Mouse (Mus musculus) heart, embryonic 11.5 days (tissue): ENCODE results near the gene Gtf2h5. TPM values are rescaled to one million over a fixed set of nuclear protein-coding genes. Genes with fewer than 3 reads are reported as not detected.

ENCODE experiments used
- ATAC-seq: fragments of 200-750 bp; cut with Nextera tagmentation; replicated peaks from 2 replicates; pipeline ENCODE4 v1.8.0; 2017; ENCODE audit warnings: moderate library complexity; ENCODE audit not compliant: insufficient number of reproducible peaks, low FRiP score, low TSS enrichment
- H3K27ac ChIP-seq: fragments of 300-500 bp; sonication (generic); 2 replicates; pipeline ENCODE4 v1.5.1; 2014; ENCODE audit warnings: mild to moderate bottlenecking, low read depth, low read length
- H3K27me3 ChIP-seq: fragments of 300-500 bp; sonication (generic); 2 replicates; pipeline ENCODE4 v1.6.1; 2014; ENCODE audit warnings: mild to moderate bottlenecking, low read length, mixed read lengths; ENCODE audit not compliant: control insufficient read depth, insufficient read depth
- H3K36me3 ChIP-seq: fragments of 300-500 bp; sonication (generic); 2 replicates; pipeline ENCODE4 v1.6.1; 2014; ENCODE audit warnings: mild to moderate bottlenecking, low read length, moderate library complexity, mixed read lengths; ENCODE audit not compliant: control insufficient read depth, insufficient read depth
- H3K4me1 ChIP-seq: fragments of 300-500 bp; sonication (generic); 2 replicates; pipeline ENCODE4 v1.6.1; 2014; ENCODE audit warnings: low read length; ENCODE audit not compliant: control insufficient read depth, insufficient read depth
- H3K4me2 ChIP-seq: fragments of 300-500 bp; sonication (generic); 2 replicates; pipeline ENCODE4 v1.6.1; 2014; ENCODE audit warnings: mild to moderate bottlenecking, moderate library complexity
- H3K4me3 ChIP-seq: fragments of 300-500 bp; sonication (generic); 2 replicates; pipeline ENCODE4 v1.5.1; 2014; ENCODE audit warnings: low read depth, low read length
- H3K9ac ChIP-seq: fragments of 300-500 bp; sonication (generic); 2 replicates; pipeline ENCODE4 v1.6.1; 2014; ENCODE audit warnings: mild to moderate bottlenecking, low read depth, low read length, moderate library complexity
- H3K9me3 ChIP-seq: fragments of 300-500 bp; sonication (generic); replicated peaks from 2 replicates; pipeline ENCODE4 v1.6.1; 2016; ENCODE audit warnings: low read length; ENCODE audit not compliant: control insufficient read depth
- WGBS: fragments of 180-500 bp; shearing (Covaris S2); extraction: QIAGEN DNeasy Blood & Tissue Kit; methylation state at CpG from one replicate; pipeline ENCODE4 v1.1.7; 2014; ENCODE audit not compliant: insufficient replicate concordance; 5-methylcytosine and 5-hydroxymethylcytosine counted together
- polyA plus RNA-seq: library from polyadenylated mRNA; unstranded; fragments of >200 nt; fragmentation: Nextera tagmentation; extraction: Ambion mirVana; gene quantifications from 2 replicates; pipeline ENCODE4 v1.2.1, GENCODE M21; 2014

Gene Gtf2h5
- polyA plus RNA-seq, 1 experiment from 2014 or later = 138 TPM

- Histone ChIP-seq H3K4me1 (no peaks in the 10 kb centered on the region), H3K36me3 (no peaks in the 10 kb centered on the region), H3K4me3 (no peak overlapping the region), H3K27ac (no peak overlapping the region), H3K9ac (no peak overlapping the region), H3K4me2 (no peak overlapping the region), H3K9me3 (no peaks in the 10 kb centered on the region), H3K27me3 (peaks cover 3% of the 10 kb centered on the region; the same call in 1 of the 2 replicates)
- no peak for ATAC-seq
- WGBS = 81% methylated on average over 3 of the region's 3 CpGs
Observed at GRCm38 (mm10) chr17:6102287-6102686, 22.7 kb downstream of the Gtf2h5 start.

DNA sequence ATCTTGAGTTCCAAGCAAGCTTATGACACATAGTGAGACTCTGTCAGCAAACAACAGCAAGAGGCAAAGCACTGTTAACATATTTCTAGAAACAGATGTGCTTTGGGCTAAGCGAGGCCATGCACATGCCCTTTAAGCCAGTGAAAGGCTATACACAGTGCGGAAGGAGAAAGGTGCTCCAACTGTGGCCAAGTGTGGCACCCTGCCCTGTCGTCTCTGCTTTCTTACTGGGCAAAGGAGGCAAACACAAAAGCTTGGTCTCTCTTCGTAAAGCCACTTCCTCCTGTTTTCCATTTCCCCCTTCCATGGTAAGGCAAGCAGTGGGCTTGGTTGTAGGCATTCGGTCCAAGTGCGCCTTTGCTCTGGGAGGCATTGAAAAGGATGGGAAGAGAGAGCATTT, 24.0 kb downstream of the Gtf2h5 start:
- H3K4me3 ChIP-seq = no peak overlapping the region
- no peak overlapping the region for H3K4me2 ChIP-seq
- no peak overlapping the region for H3K27ac ChIP-seq
- peaks cover 3% of the 10 kb centered on the region; the same call in 1 of the 2 replicates for H3K27me3 ChIP-seq
- H3K4me1 ChIP-seq = peaks cover 9% of the 10 kb centered on the region
- WGBS = 72% methylated on average over 6 of the region's 6 CpGs
- H3K36me3 ChIP-seq = no peaks in the 10 kb centered on the region
- no peak for ATAC-seq
- no peaks in the 10 kb centered on the region for H3K9me3 ChIP-seq
- H3K9ac ChIP-seq = no peak overlapping the region

DNA sequence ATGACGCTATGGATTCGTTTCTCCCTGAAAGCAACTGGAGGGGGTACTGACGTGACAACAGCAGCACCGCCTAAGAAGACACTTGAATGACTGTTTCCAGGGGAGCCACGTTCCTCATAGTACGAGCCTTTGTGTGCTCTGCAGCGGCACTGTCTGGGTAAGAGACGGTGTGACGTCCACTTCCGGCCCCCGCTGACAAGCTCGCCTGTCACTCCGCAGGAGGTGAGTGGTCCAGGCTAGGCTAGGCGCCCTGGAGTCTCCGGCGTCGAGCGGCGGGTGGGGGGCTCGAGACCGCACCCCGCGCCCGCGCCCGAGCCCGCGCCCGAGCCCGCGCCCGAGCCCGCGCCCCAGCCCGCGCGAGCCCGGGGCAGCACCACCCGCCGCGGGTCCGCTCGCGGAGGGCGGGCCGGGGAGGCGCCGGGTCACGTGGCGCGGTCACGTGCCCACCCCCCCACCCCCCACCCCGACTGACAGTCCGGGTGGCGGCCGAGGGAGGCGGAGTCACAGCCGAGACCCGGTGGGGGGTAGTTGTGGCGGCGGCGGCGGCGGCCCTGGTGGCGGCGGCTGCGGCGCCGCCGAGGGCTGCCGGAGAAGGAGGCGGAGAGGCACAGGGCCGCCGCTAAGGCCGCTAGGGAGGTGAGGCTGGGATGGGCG, 26.9 kb downstream of the Gtf2h5 start, which contains the start of gene Tulp4:
Gene Tulp4, plus strand, starts transcription at position 77 of the 654 bp plus-strand sequence.
- WGBS = 2% methylated on average over 19 of the region's 76 CpGs
- peak within 1 kb of the TSS; percentile 73 for H3K4me3 ChIP-seq
- peaks cover 13% of the 10 kb centered on the region for H3K4me1 ChIP-seq
- ATAC-seq = peak; percentile 97
- H3K4me2 ChIP-seq = peak within 1 kb of the TSS; percentile 93
- no peaks in the 10 kb centered on the region for H3K36me3 ChIP-seq
- peaks cover 3% of the 10 kb centered on the region; the same call in 1 of the 2 replicates for H3K27me3 ChIP-seq
- peak within 1 kb of the TSS; percentile 92 for H3K9ac ChIP-seq
- H3K9me3 ChIP-seq = no peaks in the 10 kb centered on the region
- peak within 1 kb of the TSS; percentile 87 for H3K27ac ChIP-seq

DNA sequence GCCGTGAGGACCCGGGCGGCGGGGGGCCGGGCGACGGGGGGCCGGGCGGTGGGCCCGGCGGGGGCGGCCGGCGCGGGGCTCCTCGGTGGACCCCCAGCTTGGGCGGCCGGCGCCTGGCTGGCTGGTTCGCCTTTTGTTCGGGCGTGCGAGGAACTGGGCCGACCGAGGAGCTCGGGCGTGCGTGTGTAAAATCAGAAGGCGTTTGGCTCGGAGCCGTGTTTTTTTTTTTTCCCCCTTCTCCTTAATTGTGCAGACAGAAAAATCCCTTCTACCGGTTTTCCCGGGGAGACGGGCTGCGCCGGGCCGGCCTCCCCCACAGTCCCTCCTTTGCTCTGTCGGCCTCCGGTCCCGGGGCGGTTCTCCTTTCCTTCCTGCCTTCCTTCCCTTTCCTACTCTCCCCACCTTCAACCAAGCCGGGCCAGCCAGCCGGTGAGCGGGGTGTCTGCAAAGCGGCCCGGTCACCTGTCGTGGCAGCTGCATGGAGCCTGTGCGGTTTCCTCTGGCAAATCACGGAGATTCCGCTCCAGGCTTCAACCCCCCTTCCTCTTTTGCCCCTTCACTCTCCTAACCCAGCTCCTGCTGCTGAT, 27.5 kb downstream of the Gtf2h5 start:
- Histone ChIP-seq H3K4me3 (peak overlapping the region; percentile 73), H3K4me1 (peaks cover 13% of the 10 kb centered on the region), H3K9me3 (no peaks in the 10 kb centered on the region), H3K27ac (peak overlapping the region; percentile 87), H3K36me3 (no peaks in the 10 kb centered on the region), H3K4me2 (peak overlapping the region; percentile 93), H3K9ac (peak overlapping the region; percentile 92), H3K27me3 (peaks cover 3% of the 10 kb centered on the region; the same call in 1 of the 2 replicates)
- under 1% methylated on average over 33 of the region's 50 CpGs for WGBS
- ATAC-seq = no peak; the same call in 1 of the 2 replicates

- H3K9ac ChIP-seq = peak overlapping the region; percentile 92
- no peaks in the 10 kb centered on the region for H3K9me3 ChIP-seq
- WGBS = 63% methylated on average over 7 of the region's 7 CpGs
- no peak for ATAC-seq
- 0 out of 2 replicates have a peak overlapping the region, but pooled peaks have one; percentile 22 for H3K27ac ChIP-seq
- H3K4me1 ChIP-seq = peaks cover 13% of the 10 kb centered on the region
- peaks cover 3% of the 10 kb centered on the region; the same call in 1 of the 2 replicates for H3K27me3 ChIP-seq
- peak overlapping the region; percentile 73 for H3K4me3 ChIP-seq
- peak overlapping the region; percentile 93 for H3K4me2 ChIP-seq
- H3K36me3 ChIP-seq = no peaks in the 10 kb centered on the region
Observed at GRCm38 (mm10) chr17:6108175-6108574, 28.6 kb downstream of the Gtf2h5 start.

GRCm38 (mm10) chr17:6110956-6111355, 31.4 kb downstream of the Gtf2h5 start:
- WGBS = 74% methylated on average over 3 of the region's 3 CpGs
- Histone ChIP-seq H3K27me3 (no peaks in the 10 kb centered on the region), H3K9ac (no peak overlapping the region), H3K4me2 (no peak overlapping the region), H3K9me3 (no peaks in the 10 kb centered on the region), H3K27ac (no peak overlapping the region), H3K4me1 (peaks cover 13% of the 10 kb centered on the region), H3K4me3 (no peak overlapping the region), H3K36me3 (no peaks in the 10 kb centered on the region)
- ATAC-seq = no peak

DNA sequence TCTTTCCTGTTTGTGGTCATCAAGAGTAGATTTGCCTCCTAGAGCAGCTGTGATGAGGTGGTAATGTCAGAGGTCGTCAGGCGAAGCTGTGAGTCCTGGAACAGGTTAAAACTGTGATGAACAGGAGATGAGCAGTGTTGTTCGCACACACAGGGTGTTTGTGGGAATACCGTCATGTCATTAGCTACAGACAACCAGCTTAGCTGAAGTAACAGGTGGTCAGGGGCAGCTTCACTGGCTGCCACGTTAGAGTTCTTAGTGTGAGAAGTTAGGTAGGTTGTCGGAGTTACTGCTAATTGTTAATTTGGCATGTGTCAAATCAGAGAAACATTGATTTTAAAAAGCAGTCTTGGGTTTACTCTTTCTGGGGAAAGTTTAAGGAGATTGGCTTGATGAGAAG, 34.1 kb downstream of the Gtf2h5 start:
- Histone ChIP-seq H3K27ac (no peak overlapping the region), H3K36me3 (no peaks in the 10 kb centered on the region), H3K4me3 (no peak overlapping the region), H3K4me2 (no peak overlapping the region), H3K4me1 (peaks cover 2% of the 10 kb centered on the region), H3K9me3 (no peaks in the 10 kb centered on the region), H3K27me3 (no peaks in the 10 kb centered on the region), H3K9ac (no peak overlapping the region)
- 80% methylated on average over 6 of the region's 6 CpGs for WGBS
- no peak for ATAC-seq

DNA sequence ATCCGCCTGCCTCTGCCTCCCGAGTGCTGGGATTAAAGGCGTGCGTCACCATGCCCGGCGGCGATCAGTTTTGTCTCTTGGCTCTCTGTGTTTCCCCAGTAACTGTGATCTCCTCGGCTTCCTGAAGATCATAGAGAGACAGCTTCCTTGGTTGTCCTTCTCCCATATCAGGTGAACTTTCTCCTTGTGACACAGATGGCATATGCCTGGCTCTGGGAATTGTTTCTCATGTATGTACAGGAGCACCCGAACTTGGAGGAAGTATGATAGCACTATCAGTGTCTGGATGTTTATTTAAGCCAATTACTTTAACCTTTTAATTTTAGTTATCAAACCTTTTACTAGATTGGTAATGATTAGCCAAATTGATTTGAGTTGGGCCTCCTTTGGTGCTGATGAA, 35.5 kb downstream of the Gtf2h5 start:
- H3K4me3 ChIP-seq = no peak overlapping the region
- no peaks in the 10 kb centered on the region for H3K27me3 ChIP-seq
- no peak overlapping the region for H3K9ac ChIP-seq
- no peak overlapping the region for H3K27ac ChIP-seq
- no peak overlapping the region for H3K4me2 ChIP-seq
- H3K4me1 ChIP-seq = no peaks in the 10 kb centered on the region
- no peaks in the 10 kb centered on the region for H3K36me3 ChIP-seq
- no peaks in the 10 kb centered on the region for H3K9me3 ChIP-seq
- ATAC-seq = no peak
- WGBS = 84% methylated on average over 9 of the region's 9 CpGs
